Mouse (Mus musculus) cerebellum, postnatal 4 days (tissue): Measurements from ENCODE around the gene Cacna1c.
"Not testable (repeated sequence)": the region's sequence is repeated elsewhere in the genome, so short reads cannot be mapped to it uniquely, and the experiment has no call there.

ENCODE experiments used
- DNase-seq, 2 experiments: peaks; one replicate each; pipeline ENCODE4 v3.0.0; 2022; ENCODE audit warnings: low spot score in 2 of 2, mixed read lengths in 1 of 2

Gene Cacna1c

GRCm38 (mm10) chr6:118621406-118621805 is 574.8 kb downstream of the Cacna1c start:
- DNase-seq, result no peak

DNA sequence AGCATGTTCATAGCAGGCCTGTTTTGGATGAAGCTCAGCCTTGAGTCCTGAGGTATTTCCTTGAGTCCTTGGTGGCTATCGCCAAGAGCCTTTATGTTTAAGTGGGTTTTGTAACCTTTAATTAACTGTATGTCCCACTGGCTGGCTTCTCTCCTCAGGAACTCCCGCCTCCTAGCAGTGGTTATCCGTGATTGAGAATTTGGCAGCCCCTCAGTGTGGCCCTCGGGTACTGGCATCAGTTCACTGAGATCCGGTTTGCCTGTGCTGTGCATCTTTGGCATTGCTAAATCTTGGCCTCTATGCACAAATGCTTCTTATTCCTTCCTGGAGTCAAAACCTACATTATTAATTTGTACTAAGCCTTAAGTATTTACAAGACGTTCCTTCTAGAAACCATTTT is 587.3 kb downstream of the Cacna1c start:
- no peak for DNase-seq

DNA sequence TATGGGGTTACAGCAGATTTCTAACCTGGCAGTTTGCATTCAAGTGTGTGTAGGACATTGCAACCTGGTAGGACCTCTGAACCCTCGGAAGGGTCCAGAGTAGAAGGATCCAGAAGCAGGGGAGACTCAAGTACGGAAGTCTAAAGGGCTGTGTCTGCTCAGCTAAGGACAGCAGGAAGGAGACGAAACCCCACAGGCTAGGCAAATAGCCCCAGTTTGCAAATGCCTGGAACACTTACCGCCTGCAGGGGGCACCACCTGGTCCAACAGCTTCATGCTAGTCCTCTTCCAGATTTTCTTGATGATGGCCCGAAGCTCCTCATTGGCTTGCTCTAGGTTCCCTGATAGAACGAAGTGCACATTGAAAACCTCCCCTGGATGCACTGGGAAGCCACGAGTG is 590.2 kb downstream of the Cacna1c start:
- DNase-seq, result no peak

DNA sequence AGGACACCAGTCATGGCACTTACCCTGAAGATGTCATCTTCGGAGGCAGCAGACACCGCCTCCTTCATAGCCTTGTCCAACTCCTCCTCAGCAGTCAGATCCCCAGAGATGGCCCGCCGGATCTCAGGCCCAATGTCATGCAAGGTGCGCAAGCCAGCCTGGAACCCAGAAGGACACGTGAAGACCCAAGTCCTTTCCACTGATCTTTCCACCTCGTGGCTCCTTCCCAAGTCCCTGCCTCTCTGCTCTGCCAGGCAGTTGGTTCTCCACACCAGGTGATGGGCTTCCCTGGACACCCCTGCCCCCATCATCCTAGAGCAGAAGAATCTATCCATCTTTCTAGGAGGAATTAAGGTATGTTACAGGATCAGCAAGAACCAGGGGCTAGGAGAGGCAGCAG is 592.4 kb downstream of the Cacna1c start:
- DNase-seq, result no peak

GRCm38 (mm10) chr6:118595681-118596055 is 600.5 kb downstream of the Cacna1c start:
- DNase-seq, result peak in 1 of 2 experiments; percentile 15

DNA sequence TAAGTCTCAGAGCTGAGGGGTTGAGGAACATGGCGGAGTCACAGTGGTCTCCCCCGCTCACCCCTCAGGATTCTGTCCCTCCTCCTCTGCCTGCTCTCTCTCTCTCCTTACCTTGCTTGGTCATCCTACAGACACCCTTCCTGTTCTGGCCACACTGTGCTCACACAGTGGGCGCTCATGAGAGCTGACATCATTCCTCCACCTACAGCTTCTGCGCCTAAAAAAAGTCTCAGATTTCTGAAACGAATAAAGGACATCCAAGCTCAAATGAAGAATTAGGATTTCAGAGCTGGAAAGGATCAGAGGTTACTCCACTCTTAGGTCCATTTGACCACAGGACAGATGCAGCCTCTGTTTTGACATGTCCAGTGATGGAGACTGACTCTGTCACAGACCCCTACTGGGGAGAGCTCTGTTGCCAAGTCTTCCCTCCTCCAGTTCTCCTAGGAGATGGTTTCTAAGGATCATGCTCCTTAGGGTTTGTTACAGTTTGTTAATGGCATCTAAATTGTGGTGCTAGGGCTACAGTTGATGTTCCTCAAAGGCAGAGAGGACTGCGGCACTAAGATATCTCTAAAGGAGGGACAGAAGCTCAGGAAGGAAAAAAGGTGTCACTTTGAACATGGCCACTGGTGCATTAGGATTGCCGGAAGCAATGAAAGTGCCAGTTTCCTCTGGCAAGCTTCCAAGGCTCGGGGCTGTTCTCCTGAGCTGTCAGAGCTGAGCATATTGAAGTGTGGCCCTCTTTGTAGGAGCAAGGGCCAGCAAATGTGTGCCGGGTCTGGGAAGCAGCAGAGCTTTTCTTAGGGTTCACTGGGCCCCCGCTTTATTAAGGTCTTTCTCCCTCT is 601.2 kb downstream of the Cacna1c start:
- DNase-seq, result peak in 1 of 2 experiments; percentile 42

DNA sequence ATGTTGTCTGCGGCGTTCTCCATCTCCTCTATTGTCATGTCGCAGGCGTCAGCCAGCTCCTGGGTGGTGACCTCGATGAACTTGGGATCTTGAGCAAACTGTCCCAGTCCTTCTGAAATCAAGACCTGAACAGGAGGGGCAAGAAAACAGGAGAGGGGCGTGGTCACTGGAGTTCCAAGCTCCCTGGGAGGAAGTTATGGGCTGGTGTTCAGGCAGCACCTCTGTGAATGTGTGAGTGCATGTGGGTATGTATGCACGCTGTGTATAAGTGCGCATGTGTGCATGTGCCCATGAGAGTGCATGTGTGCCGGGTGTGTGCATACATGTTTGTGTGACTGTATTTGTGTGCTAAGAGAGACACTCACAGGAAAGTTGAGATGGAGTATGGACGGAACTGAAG is 602.1 kb downstream of the Cacna1c start:
- no peak for DNase-seq

- DNase-seq, result peak in 1 of 2 experiments; percentile 12
Measured at GRCm38 (mm10) chr6:118593377-118594061, 602.7 kb downstream of the Cacna1c start.

GRCm38 (mm10) chr6:118592662-118593376 is 603.4 kb downstream of the Cacna1c start:
- no peak for DNase-seq

DNA sequence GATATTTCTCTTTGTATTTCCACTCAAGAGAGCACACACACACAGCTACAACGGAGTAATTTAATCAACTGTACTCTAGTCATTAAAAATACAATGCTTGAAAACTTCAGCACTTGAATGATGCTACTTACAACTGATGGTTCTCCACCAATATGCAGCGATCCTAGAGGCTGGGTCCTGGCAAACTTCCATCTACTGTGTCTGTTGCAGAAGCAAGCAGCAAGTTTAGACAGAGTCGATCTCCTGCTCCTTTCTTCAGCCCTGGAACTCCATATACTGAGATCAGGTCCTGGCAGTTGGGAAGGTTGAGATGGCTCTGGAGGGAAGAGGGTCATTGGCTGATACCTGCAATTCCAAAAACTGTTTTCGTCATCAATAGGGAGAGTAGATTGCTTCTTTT is 617.5 kb downstream of the Cacna1c start:
- not testable (repeated sequence) for DNase-seq

- no peak for DNase-seq
Measured at GRCm38 (mm10) chr6:118574351-118574750, 621.9 kb downstream of the Cacna1c start.

DNA sequence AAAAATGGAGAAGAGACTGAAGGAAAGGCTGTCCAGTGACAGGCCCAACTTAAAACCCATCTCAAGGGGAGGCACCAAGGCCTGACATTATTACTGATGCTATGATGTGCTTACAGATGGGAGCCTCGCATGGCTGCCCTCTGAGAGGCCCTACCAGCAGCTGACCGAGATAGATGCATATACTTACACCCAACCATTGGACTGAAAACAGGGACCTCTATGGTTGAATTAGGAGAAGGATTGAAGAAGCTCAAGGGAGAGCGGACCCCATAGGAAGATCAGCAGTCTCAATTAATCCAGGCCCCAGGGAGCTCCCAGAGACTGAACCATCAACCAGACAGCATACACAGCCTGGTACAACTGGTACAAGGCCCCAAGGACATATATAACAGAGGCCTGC is 628.4 kb downstream of the Cacna1c start:
- DNase-seq, result no peak

DNA sequence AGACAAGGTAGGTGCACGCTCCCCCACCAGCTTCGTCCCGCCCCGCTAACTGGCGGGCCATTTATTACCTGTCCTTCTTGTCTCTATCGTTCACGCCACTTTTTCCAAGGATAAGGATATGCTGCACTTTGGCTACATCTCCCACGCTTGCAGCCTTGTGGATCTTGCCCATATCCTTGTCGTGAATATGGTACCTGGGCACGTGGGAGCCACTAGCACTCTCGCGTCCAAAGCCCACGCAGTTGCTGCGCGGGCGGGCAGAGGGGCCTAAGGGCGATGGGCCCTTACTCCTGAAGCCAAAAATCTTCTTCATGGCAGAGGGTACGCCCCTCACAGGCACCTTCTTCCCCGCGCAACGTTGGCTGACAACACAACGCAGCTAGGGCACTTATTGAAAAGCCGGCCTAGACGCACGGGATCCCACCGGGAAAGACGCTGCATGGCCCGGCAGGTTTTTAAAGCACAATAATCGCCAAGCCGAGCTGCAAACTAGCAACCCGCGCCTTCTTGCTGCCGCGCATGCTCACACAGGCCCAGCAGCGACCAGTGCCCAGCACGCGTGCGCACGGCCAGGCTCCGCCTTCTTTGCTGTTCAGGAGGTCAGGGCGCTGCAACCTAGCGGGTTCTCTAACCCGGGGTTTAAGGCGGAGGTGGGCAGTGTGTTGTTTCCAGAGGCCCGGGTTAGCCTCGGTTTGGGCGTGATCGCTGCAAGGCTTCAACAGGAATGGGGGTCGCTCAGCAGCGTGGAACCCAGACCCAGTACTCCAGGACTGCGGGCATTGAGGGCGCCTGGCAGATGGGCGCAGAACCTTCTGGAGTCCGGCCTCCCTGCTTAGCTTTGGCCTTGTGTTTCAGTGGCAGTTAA is 634.2 kb downstream of the Cacna1c start, which contains the start of gene Ankrd26:
TSS of gene Ankrd26 (minus strand) at position 482 of the 865 bp plus-strand sequence.
- DNase-seq, result peak; percentile 72 to 88

DNA sequence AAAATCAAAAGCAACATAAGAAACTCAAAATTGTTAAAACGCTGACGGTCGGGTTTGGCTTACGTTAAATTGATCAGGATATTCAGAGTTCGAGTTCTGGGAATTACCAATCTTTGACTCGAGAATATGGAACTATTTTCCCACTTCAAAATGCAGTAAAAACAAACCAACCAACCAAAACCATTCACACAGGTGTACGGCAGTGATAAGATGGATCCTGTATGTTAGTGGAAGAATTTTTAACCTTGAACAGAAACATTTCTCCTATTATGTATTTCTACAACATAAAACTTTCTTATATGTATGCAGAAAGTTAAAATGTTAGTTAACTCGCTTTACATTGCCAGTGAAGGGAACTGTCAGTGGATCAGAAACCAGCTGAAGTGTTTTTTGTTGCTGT is 635.0 kb downstream of the Cacna1c start:
- no peak for DNase-seq

GRCm38 (mm10) chr6:118538627-118539026 is 657.6 kb downstream of the Cacna1c start:
- no peak for DNase-seq
